Mouse (Mus musculus) MEL (cell line): ENCODE results near the gene Aldh6a1. TPM values are rescaled to one million over a fixed set of nuclear protein-coding genes. Genes with fewer than 3 reads are reported as not detected.

ENCODE experiments used
- DNase-seq: peaks from one replicate; pipeline ENCODE4 v3.0.0; 2011; ENCODE audit warnings: low read depth, low spot score
- H3K27ac ChIP-seq: 2 replicates; pipeline ENCODE4 v1.5.1; 2012; ENCODE audit warnings: low read depth, mild to moderate bottlenecking, control low read depth, low read length, moderate library complexity; ENCODE audit not compliant: control insufficient read depth
- H3K27me3 ChIP-seq, 2 experiments: fragments of 150-350 bp in 1 of 2; sonication (generic) in 1 of 2; 2 replicates each; pipeline ENCODE4 v1.6.1; 2012; ENCODE audit warnings: low read length in 2 of 2, mild to moderate bottlenecking in 2 of 2, improper control_type of control experiment in 1 of 2, moderate library complexity in 1 of 2; ENCODE audit not compliant: insufficient read depth in 2 of 2, control insufficient read depth in 1 of 2
- H3K36me3 ChIP-seq, 2 experiments: 2 replicates each; pipeline ENCODE4 v1.6.1; 2012 to 2014; ENCODE audit warnings: low read length in 2 of 2, improper control_type of control experiment in 1 of 2, inconsistent platforms in 1 of 2, mild to moderate bottlenecking in 1 of 2; ENCODE audit not compliant: insufficient read depth in 2 of 2, control insufficient read depth in 1 of 2
- H3K4me1 ChIP-seq, 2 experiments: fragments of 150-350 bp in 1 of 2; sonication (generic) in 1 of 2; 2 replicates each; pipeline ENCODE4 v1.6.1; 2012; ENCODE audit warnings: low read length in 2 of 2, improper control_type of control experiment in 1 of 2, mild to moderate bottlenecking in 1 of 2; ENCODE audit not compliant: insufficient read depth in 2 of 2, control insufficient read depth in 1 of 2
- H3K4me3 ChIP-seq, 2 experiments: fragments of 150-350 bp in 1 of 2; sonication (generic) in 1 of 2; 2 replicates each; pipeline ENCODE4 v1.5.1; 2012; ENCODE audit warnings: low read depth in 2 of 2, low read length in 2 of 2, mild to moderate bottlenecking in 2 of 2, moderate library complexity in 2 of 2, control low read depth in 1 of 2, improper control_type of control experiment in 1 of 2; ENCODE audit not compliant: control insufficient read depth in 1 of 2, insufficient read depth in 1 of 2
- H3K79me2 ChIP-seq: 2 replicates; pipeline ENCODE4 v1.6.1; 2012; ENCODE audit warnings: mild to moderate bottlenecking, low read length, moderate library complexity; ENCODE audit not compliant: control insufficient read depth, poor library complexity, insufficient read depth
- H3K9ac ChIP-seq: 2 replicates; pipeline ENCODE4 v1.6.1; 2012; ENCODE audit warnings: low read depth, mild to moderate bottlenecking, control low read depth, low read length, moderate library complexity; ENCODE audit not compliant: control insufficient read depth, poor library complexity, severe bottlenecking
- H3K9me3 ChIP-seq: fragments of 150-350 bp; sonication (generic); replicated peaks from 2 replicates; pipeline ENCODE4 v1.6.1; 2012; ENCODE audit warnings: mild to moderate bottlenecking, low read length, improper control_type of control experiment, moderate library complexity; ENCODE audit not compliant: insufficient read depth
- BHLHE40 ChIP-seq: IDR thresholded peaks from 2 replicates; pipeline ENCODE4 v1.6.1; 2012; ENCODE audit warnings: low read depth, mild to moderate bottlenecking, inconsistent platforms, low read length, improper control_type of control experiment, borderline replicate concordance
- CHD1 ChIP-seq: IDR thresholded peaks from 2 replicates; pipeline ENCODE4 v1.6.1; 2012; ENCODE audit warnings: low read depth, mild to moderate bottlenecking, inconsistent platforms, low read length, improper control_type of control experiment
- CHD2 ChIP-seq: IDR thresholded peaks from 2 replicates; pipeline ENCODE4 v1.6.1; 2011; ENCODE audit warnings: low read length, improper control_type of control experiment
- CTCF ChIP-seq, 3 experiments: IDR thresholded peaks in 2 of 3; conservative IDR thresholded peaks in 1 of 3; 2 replicates each; pipeline ENCODE4 v1.5.1; 2011 to 2012; ENCODE audit warnings: low read length in 3 of 3, low read depth in 2 of 3, mild to moderate bottlenecking in 2 of 3, improper control_type of control experiment in 1 of 3, inconsistent platforms in 1 of 3, mixed read lengths in 1 of 3, moderate library complexity in 1 of 3; ENCODE audit not compliant: control insufficient read depth in 1 of 3, insufficient read depth in 1 of 3, poor library complexity in 1 of 3, severe bottlenecking in 1 of 3
- E2F4 ChIP-seq: IDR thresholded peaks from 2 replicates; pipeline ENCODE4 v1.6.1; 2011; ENCODE audit warnings: low read depth, low read length, improper control_type of control experiment, borderline replicate concordance
- ELF1 ChIP-seq: IDR thresholded peaks from 2 replicates; pipeline ENCODE4 v1.6.1; 2014; ENCODE audit warnings: low read depth, mild to moderate bottlenecking, inconsistent platforms, low read length, improper control_type of control experiment, moderate library complexity
- EP300 ChIP-seq, 2 experiments: IDR thresholded peaks; 2 replicates each; pipeline ENCODE4 v1.6.1; 2011; ENCODE audit warnings: improper control_type of control experiment in 2 of 2, low read length in 2 of 2, low read depth in 1 of 2, mild to moderate bottlenecking in 1 of 2
- ETS1 ChIP-seq: IDR thresholded peaks from 2 replicates; pipeline ENCODE4 v1.6.1; 2012; ENCODE audit warnings: low read depth, mild to moderate bottlenecking, inconsistent platforms, low read length, improper control_type of control experiment, moderate library complexity
- GABPA ChIP-seq: IDR thresholded peaks from 2 replicates; pipeline ENCODE4 v1.6.1; 2012; ENCODE audit warnings: low read depth, mild to moderate bottlenecking, inconsistent platforms, low read length, improper control_type of control experiment, moderate library complexity
- GATA1 ChIP-seq: IDR thresholded peaks from 2 replicates; pipeline ENCODE4 v1.6.1; 2011; ENCODE audit warnings: low read depth, low read length, improper control_type of control experiment
- HCFC1 ChIP-seq: IDR thresholded peaks from 2 replicates; pipeline ENCODE4 v1.6.1; 2012; ENCODE audit warnings: low read depth, mild to moderate bottlenecking, inconsistent platforms, low read length, improper control_type of control experiment, moderate library complexity
- JUND ChIP-seq: IDR thresholded peaks from 2 replicates; pipeline ENCODE4 v1.6.1; 2011; ENCODE audit warnings: low read depth, mild to moderate bottlenecking, improper control_type of control experiment, low read length
- KAT2A ChIP-seq: conservative IDR thresholded peaks from 2 replicates; pipeline ENCODE4 v1.6.1; 2012; ENCODE audit warnings: low read depth, low read length, improper control_type of control experiment, inconsistent platforms
- MAFK ChIP-seq: IDR thresholded peaks from 2 replicates; pipeline ENCODE4 v1.6.1; 2011; ENCODE audit warnings: low read depth, mild to moderate bottlenecking, low read length, improper control_type of control experiment, borderline replicate concordance
- MAX ChIP-seq: IDR thresholded peaks from 2 replicates; pipeline ENCODE4 v1.6.1; 2011; ENCODE audit warnings: low read length, improper control_type of control experiment
- MAZ ChIP-seq: IDR thresholded peaks from 2 replicates; pipeline ENCODE4 v1.6.1; 2012; ENCODE audit warnings: low read depth, mild to moderate bottlenecking, inconsistent platforms, low read length, improper control_type of control experiment
- MEF2A ChIP-seq: IDR thresholded peaks from 2 replicates; pipeline ENCODE4 v1.6.1; 2014; ENCODE audit warnings: low read depth, mild to moderate bottlenecking, inconsistent platforms, low read length, improper control_type of control experiment; ENCODE audit not compliant: poor library complexity, insufficient replicate concordance, severe bottlenecking; ENCODE audit errors: extremely low read depth
- MXI1 ChIP-seq: IDR thresholded peaks from 2 replicates; pipeline ENCODE4 v1.6.1; 2011; ENCODE audit warnings: mild to moderate bottlenecking, low read depth, low read length, improper control_type of control experiment
- MYB ChIP-seq: IDR thresholded peaks from 2 replicates; pipeline ENCODE4 v1.6.1; 2011; ENCODE audit warnings: mild to moderate bottlenecking, low read depth, low read length, improper control_type of control experiment
- MYC ChIP-seq: IDR thresholded peaks from 2 replicates; pipeline ENCODE4 v1.6.1; 2011; ENCODE audit warnings: low read depth, mild to moderate bottlenecking, low read length, improper control_type of control experiment, moderate library complexity
- NELFE ChIP-seq: IDR thresholded peaks from 2 replicates; pipeline ENCODE4 v1.6.1; 2011; ENCODE audit warnings: low read depth, low read length, improper control_type of control experiment
- NRF1 ChIP-seq: IDR thresholded peaks from 2 replicates; pipeline ENCODE4 v1.6.1; 2014; ENCODE audit warnings: low read depth, mild to moderate bottlenecking, inconsistent platforms, low read length, improper control_type of control experiment, moderate library complexity; ENCODE audit not compliant: poor library complexity, insufficient read depth, severe bottlenecking
- POLR2A ChIP-seq, 2 experiments: IDR thresholded peaks; 2 replicates each; pipeline ENCODE4 v1.6.1; 2011 to 2012; ENCODE audit warnings: low read length in 2 of 2, mild to moderate bottlenecking in 2 of 2, control low read depth in 1 of 2, improper control_type of control experiment in 1 of 2, low read depth in 1 of 2, moderate library complexity in 1 of 2; ENCODE audit not compliant: control insufficient read depth in 1 of 2, insufficient read depth in 1 of 2, poor library complexity in 1 of 2
- POLR2AphosphoS2 ChIP-seq: IDR thresholded peaks from 2 replicates; pipeline ENCODE4 v1.6.1; 2011; ENCODE audit warnings: low read length, improper control_type of control experiment
- POLR2AphosphoS5 ChIP-seq: IDR thresholded peaks from 2 replicates; pipeline ENCODE4 v1.6.1; 2012; ENCODE audit warnings: low read depth, borderline replicate concordance, mild to moderate bottlenecking, inconsistent platforms, low read length, moderate library complexity, mixed read lengths
- RAD21 ChIP-seq: IDR thresholded peaks from 2 replicates; pipeline ENCODE4 v1.6.1; 2011; ENCODE audit warnings: mild to moderate bottlenecking, low read depth, low read length, improper control_type of control experiment
- RCOR1 ChIP-seq: IDR thresholded peaks from 2 replicates; pipeline ENCODE4 v1.6.1; 2012; ENCODE audit warnings: low read depth, mild to moderate bottlenecking, inconsistent platforms, low read length, improper control_type of control experiment
- SIN3A ChIP-seq: IDR thresholded peaks from 2 replicates; pipeline ENCODE4 v1.6.1; 2012; ENCODE audit warnings: low read length, improper control_type of control experiment, inconsistent platforms
- SMC3 ChIP-seq: IDR thresholded peaks from 2 replicates; pipeline ENCODE4 v1.6.1; 2011; ENCODE audit warnings: low read depth, low read length, improper control_type of control experiment
- TAL1 ChIP-seq: IDR thresholded peaks from 2 replicates; pipeline ENCODE4 v1.6.1; 2012; ENCODE audit warnings: mild to moderate bottlenecking, inconsistent platforms, low read length, moderate library complexity, mixed read lengths
- TBP ChIP-seq: IDR thresholded peaks from 2 replicates; pipeline ENCODE4 v1.8.0; 2011; ENCODE audit warnings: low read depth, low read length, improper control_type of control experiment
- TCF12 ChIP-seq: IDR thresholded peaks from 2 replicates; pipeline ENCODE4 v1.6.1; 2014; ENCODE audit warnings: low read depth, mild to moderate bottlenecking, inconsistent platforms, low read length, improper control_type of control experiment, moderate library complexity
- USF1 ChIP-seq: IDR thresholded peaks from 2 replicates; pipeline ENCODE4 v1.6.1; 2014; ENCODE audit warnings: low read depth, mild to moderate bottlenecking, inconsistent platforms, low read length, improper control_type of control experiment, moderate library complexity
- USF2 ChIP-seq, 2 experiments: IDR thresholded peaks; 2 replicates each; pipeline ENCODE4 v1.6.1; 2011 to 2012; ENCODE audit warnings: improper control_type of control experiment in 2 of 2, low read length in 2 of 2, borderline replicate concordance in 1 of 2, inconsistent platforms in 1 of 2, low read depth in 1 of 2, mild to moderate bottlenecking in 1 of 2; ENCODE audit not compliant: insufficient read depth in 1 of 2
- ZKSCAN1 ChIP-seq: IDR thresholded peaks from 2 replicates; pipeline ENCODE4 v1.6.1; 2012; ENCODE audit warnings: low read depth, mild to moderate bottlenecking, inconsistent platforms, low read length, improper control_type of control experiment, moderate library complexity
- ZNF384 ChIP-seq: IDR thresholded peaks from 2 replicates; pipeline ENCODE4 v1.6.1; 2012; ENCODE audit warnings: low read depth, mild to moderate bottlenecking, inconsistent platforms, low read length, improper control_type of control experiment
- polyA plus RNA-seq, 2 experiments: library from polyadenylated mRNA; stranded (reverse) in 1 of 2; unstranded in 1 of 2; fragments of >175 nt in 1 of 2; fragments of >200 nt in 1 of 2; gene quantifications; 2 replicates each; pipeline versions ENCODE4 v1.2.1 to v1.2.4; 2012; ENCODE audit warnings: low replicate concordance in 2 of 2, low read depth in 1 of 2; ENCODE audit not compliant: insufficient read length in 2 of 2, insufficient read depth in 1 of 2, missing spikeins in 1 of 2
- total RNA-seq: library from RNA; depleted of rRNA; stranded (reverse); fragments of 300-350 nt; gene quantifications from 2 replicates; pipeline ENCODE4 v1.2.3, GENCODE M21; 2012

Gene Aldh6a1
- total and polyA plus RNA-seq, 3 experiments, result 1.4 to 2.9 TPM; not detected in 1

- peak; percentile 89 for DNase-seq
- Histone ChIP-seq H3K9me3 (no peaks in the 10 kb centered on the region), H3K79me2 (no peaks in the 10 kb centered on the region; the same call in 1 of the 2 replicates), H3K4me1 (peaks cover 4 to 8% of the 10 kb centered on the region in 2 experiments; a peak in 3 of 4 replicates), H3K9ac (peak within 1 kb of the TSS; percentile 76), H3K36me3 (peaks cover 0 to 8% of the 10 kb centered on the region in 2 experiments; a peak in 2 of 4 replicates), H3K4me3 (peak within 1 kb of the TSS; percentile 67 to 94), H3K27ac (peak within 1 kb of the TSS; percentile 68), H3K27me3 (no peaks in the 10 kb centered on the region)
- TF ChIP-seq ETS1 (no peak), ZKSCAN1 (no peak), MAX (peak; percentile 60; the same call in 1 of the 2 replicates), JUND (no peak), E2F4 (no peak), ZNF384 (no peak), GABPA (no peak), USF2 (IDR thresholded peaks at IDR 0.05; ENCODE audit: borderline replicate concordance in 1 of 2, insufficient read depth in 1 of 2, low read depth in 1 of 2, low read length in 2 of 2) (no peak), MAFK (no peak), MAZ (peak; percentile 67; the same call in 1 of the 2 replicates), EP300 (IDR thresholded peaks at IDR 0.05; ENCODE audit: low read depth in 1 of 2, low read length in 2 of 2) (no peak), BHLHE40 (no peak), RAD21 (no peak), TCF12 (0 out of 2 replicates have a peak, but pooled peaks have one; percentile 16), CTCF (IDR thresholded peaks at IDR 0.05 in 2 of 3, conservative IDR thresholded peaks at IDR 0.05 in 1 of 3; ENCODE audit: control insufficient read depth in 1 of 3, insufficient read depth in 1 of 3, low read depth in 2 of 3, low read length in 3 of 3, poor library complexity in 1 of 3, severe bottlenecking in 1 of 3) (no peak), RCOR1 (no peak), KAT2A (no peak), SMC3 (no peak), POLR2AphosphoS5 (no peak), MYB (peak; percentile 28; the same call in 1 of the 2 replicates), MYC (0 out of 2 replicates have a peak, but pooled peaks have one; percentile 38), NRF1 (peak; percentile 76), TBP (no peak), POLR2AphosphoS2 (no peak), GATA1 (no peak), HCFC1 (peak; percentile 26; the same call in 1 of the 2 replicates), CHD1 (no peak), USF1 (peak; percentile 27; the same call in 1 of the 2 replicates), MXI1 (peak; percentile 95), SIN3A (peak; percentile 95), NELFE (peak; percentile 80), MEF2A (no peak), CHD2 (no peak), TAL1 (no peak), POLR2A (IDR thresholded peaks at IDR 0.05; ENCODE audit: control insufficient read depth in 1 of 2, insufficient read depth in 1 of 2, low read depth in 1 of 2, low read length in 2 of 2, poor library complexity in 1 of 2) (peak; percentile 73 to 77; a peak in 3 of 4 replicates), ELF1 (no peak)
Observed at GRCm38 (mm10) chr12:84408819-84409507, 41.8 kb downstream of the Aldh6a1 start, which contains the start of the genes Entpd5 and Bbof1. Gene Entpd5 (minus strand): TSS chr12:84409029. Gene Bbof1 (plus strand): TSS chr12:84409071.
